Mouse (Mus musculus): ENCODE measurements around the gene Sptbn1. TPM values are rescaled to one million over a fixed set of nuclear protein-coding genes. Genes with fewer than 3 reads are reported as not detected.

The Sptbn1 gene
- polyA plus RNA-seq, 1 experiment = 4.7 TPM

DNA sequence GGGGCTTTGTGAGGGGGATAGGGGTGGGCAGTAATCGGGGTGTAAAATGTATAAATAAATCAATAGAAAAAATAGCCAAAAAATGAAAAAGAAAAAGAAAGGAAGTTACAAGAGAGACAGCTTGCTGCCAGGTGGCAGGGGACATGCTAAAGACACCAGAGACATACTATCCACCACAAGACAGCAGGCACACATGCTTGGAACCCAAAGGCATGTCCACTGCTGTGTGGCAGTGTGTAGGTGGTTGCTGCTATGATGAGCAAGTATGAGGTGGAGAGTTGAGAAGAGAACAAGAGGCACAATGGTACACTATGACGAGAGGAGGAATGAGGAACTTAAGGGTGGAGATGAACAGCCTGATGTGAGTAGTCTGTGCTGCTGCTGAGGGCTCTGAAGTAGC, 32.8 kb downstream of the Sptbn1 start:
- no peak for TF ChIP-seq GATA1 (IDR thresholded peaks at IDR 0.05; ENCODE audit: low read length)

DNA sequence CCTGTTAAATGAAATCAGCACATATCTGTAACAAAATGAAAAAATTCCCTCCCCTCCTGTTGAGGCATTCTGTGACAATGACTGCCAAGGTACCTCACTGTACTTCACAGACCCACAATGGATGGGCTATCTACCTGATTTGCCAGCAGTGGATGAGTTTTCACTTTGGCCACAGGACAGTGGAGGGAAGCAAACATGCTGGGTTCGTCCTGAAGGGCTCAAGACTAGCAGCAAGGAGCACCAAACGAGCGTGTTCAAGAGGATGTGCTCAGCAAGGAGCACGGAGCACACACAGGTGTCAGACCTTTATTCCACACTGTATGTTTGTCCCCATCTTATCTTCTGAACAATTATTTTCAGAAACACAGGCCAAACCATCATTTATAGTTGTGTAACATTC, 34.0 kb downstream of the Sptbn1 start:
- TF ChIP-seq GATA1 (IDR thresholded peaks at IDR 0.05; ENCODE audit: low read length) = no peak

DNA sequence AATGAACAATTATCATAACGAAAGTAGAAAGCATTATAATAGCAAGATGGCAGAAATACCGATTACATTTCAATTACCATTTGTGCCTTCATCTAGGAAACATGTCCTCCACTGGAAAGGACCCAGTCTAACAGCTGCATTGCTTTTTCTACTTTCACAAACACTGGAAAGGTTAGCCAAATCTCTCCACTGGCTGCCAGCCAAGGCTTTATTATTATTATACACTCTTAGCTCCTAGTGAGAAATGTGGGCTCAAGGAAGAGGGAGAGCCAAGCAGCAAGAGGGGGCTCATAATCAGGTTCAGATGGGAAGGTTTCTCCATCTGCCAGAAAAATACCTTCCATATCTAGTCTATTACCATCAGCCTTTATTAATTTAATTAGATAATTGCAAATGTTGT, 35.9 kb downstream of the Sptbn1 start:
- no peak for TF ChIP-seq GATA1 (IDR thresholded peaks at IDR 0.05; ENCODE audit: low read length)

DNA sequence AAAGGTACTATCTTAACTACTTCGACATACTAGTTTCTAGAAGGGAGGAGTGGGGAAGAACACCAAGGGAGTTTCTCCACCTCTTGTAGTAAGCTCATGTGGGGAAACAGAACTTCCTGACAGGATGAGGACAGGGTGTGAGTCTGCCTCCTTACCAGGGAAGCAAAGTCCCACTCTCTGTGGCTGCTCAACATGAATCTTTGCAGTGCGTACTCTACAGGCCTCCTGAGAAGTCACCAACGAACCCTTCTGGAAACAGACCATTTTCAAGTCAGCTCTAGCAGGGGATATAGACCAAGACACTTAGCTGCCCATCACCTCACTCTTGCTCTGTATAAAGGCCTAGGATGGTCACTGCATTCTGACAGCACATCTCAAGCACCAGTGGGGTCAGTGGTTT, 36.6 kb downstream of the Sptbn1 start:
- TF ChIP-seq GATA1 (IDR thresholded peaks at IDR 0.05; ENCODE audit: low read length) = no peak

DNA sequence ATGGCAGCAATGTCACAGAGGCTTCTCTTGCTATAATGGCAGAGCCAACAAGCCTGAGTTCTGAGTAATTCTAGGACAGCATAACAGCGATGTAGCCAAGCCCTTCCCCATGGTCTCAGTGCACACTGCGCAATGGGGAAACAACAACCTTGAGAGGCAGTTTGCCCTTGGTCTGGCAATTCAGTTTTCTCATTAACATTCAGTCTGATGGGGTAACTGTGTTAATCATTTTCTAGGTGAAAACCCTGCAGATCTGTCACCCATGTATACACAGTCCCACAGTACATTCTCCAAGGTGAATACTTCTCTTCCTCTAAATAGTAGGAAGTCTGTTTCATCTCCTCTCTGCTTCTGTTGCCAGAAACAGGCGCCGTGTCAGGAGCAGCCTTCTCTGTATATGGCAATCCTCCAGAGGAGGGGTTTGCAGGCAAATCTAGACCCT, 37.6 kb downstream of the Sptbn1 start:
- TF ChIP-seq GATA1 (IDR thresholded peaks at IDR 0.05; ENCODE audit: low read length) = no peak

DNA sequence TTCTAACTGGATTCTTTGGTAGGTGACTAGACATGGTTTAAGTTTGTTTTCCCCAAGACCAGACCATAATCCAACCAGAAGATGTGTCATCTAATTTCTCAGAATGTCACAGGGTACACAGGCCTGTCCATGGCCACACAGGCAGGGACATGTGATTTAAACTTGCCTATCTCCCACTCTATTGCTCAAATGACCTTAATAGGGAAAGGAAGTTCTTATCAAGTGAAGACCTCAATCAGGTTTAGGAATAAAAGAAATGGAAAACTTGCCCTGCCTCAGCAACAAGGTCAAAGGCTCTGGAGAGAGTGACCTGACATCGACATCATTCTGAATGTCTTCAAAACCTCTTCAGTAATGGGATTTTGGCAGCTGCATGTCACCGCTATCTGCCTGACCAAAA, 41.2 kb downstream of the Sptbn1 start:
- TF ChIP-seq GATA1 (IDR thresholded peaks at IDR 0.05; ENCODE audit: low read length) = no peak

DNA sequence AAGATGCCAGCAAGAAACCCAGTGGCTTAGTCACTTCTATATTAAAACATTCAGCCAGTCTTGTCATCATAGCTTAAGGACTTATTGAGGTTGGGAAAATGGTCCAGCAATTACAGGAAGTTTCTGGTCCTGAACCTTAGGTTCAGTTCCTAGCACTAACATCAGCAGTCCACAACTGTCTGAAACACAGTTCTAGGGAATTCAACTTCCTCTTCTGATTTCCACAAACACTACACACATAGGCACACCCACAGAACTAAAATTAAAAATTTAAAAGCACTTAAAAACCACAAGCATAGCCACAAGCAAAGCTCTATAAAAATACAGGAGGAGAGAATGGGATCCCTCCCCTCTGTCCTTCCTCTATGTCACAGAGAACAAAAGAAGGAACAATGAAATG, 43.4 kb downstream of the Sptbn1 start:
- TF ChIP-seq GATA1 (IDR thresholded peaks at IDR 0.05; ENCODE audit: low read length) = no peak

DNA sequence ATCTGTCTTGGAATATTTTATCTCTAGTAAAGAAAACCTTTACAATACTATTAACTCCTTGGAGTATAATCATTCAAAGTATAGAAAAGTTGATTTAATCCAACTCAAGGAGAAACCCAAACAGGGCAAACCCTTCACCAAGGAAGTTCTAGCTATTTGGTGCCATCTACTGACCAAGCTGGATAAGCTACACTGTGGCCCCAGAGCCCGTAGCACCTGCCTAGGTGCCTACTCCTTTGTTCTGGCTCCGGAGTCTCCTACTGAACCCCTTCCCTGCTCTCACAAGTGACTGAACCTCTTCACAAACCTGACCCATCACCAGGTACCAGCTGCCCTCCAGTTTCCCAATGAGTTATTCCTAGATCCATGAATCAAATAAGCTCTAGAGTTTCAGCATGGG, 45.3 kb downstream of the Sptbn1 start:
- no peak for TF ChIP-seq GATA1 (IDR thresholded peaks at IDR 0.05; ENCODE audit: low read length)

DNA sequence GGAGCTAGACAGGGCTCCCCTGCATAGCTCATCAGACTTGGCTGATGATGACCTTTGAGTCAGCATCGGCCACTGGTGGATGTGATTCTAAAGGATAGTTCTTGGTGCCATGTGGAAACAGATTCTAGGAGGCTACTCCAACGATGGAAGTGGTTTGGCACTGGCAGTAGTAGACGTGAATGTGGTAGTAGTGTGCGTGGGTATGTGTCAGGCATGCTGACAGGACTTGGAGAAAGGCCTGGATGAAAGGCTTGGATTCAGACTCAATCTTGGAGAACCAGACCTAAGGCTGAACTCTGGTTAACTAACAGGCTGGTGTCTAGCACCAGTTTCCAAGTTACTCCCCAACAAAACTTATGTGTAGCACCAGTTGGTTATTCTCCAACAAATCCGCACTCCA, 46.9 kb downstream of the Sptbn1 start:
- TF ChIP-seq GATA1 (IDR thresholded peaks at IDR 0.05; ENCODE audit: low read length) = no peak

DNA sequence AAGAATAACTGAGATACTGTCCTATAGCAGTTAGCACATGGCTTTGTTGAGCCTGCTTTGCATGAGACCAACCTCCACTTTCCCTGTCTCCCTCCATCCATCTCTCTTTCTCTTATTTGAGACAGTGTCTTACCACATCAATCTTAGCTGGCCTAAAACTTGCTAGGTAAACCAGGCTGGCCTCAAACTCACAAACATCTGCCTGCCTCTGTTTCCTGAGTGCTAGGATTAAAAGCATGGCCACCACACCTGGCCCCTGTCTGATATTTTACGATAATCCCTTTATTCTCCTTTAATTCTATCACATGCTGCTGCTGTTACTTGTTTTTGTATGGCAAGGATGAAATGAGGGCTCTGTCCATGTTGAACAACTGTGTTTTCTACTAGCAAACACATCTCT, 49.6 kb downstream of the Sptbn1 start:
- no peak for TF ChIP-seq GATA1 (IDR thresholded peaks at IDR 0.05; ENCODE audit: low read length)

DNA sequence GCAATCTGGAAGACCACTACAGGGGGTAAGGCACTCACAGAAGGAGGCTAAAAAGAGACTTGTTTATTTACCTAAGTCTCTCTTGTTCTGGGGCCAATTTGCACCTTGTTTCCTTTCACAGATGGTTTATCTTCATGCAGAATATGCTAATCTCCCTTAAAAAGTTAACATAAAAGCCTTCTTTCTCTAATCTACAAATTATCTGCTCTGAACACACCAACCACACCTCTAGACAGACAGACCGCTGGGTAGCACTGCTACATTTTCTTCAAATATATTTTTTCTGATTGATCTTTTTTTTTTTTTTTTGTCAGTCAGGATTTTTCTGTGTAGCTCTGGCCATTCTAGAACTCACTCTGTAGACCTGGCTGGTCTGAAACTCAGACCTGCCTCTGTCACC, 50.5 kb downstream of the Sptbn1 start:
- no peak for TF ChIP-seq GATA1 (IDR thresholded peaks at IDR 0.05; ENCODE audit: low read length)

DNA sequence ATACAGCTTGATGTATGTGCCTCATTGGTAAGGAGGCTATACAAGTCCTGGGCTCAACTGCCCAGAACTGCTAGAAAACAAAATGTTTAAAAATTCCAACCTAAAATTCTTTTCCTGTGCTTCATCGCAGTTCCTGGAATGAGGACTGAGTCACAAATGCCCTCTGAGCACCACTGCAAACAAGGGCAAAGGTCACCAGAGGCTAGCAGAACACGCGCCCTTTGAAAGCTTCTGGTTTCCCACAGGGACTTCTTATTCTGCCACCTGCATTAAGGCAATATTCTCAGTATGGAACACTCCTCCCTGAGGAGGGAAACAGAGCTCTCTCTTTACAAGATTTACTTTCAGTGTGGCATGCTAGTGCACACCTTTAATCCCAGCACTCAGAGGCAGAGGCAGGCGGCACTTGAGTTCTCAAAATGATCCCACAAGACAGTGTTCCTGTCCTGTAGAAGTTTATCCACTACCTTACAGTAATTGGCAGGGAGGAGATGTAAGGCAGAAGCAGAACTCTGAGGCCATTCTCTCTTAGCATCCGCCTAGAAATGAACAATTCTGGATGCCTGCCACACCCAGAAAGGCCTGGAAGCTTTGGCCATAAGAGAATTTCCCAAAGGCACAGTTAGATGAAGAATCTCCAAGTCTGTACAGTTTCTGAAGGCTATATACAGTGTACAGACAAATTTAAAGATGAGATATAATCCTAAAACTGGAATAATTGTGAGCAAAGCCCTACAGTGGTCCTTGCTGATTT, 56.1 kb downstream of the Sptbn1 start:
- TF ChIP-seq GATA1 (IDR thresholded peaks at IDR 0.05; ENCODE audit: low read length) = no peak

DNA sequence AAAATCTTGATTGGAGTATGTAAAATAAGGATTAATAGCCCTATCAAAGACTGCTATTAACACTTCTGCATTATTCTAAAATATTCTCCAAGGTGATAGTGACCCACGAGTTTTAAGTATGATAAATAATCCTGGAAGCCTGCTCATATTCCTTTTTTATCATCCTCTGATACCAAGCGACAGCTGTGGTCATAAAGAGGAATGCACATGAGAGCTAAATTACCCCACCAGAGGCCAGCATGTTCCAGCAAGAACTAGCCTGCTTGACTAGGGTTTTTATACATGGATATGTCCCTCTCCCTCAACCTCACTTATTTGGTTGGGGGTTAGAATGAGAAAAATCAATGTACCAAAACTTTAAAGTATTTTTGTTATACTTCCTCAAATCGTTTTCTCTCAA, 56.8 kb downstream of the Sptbn1 start:
- TF ChIP-seq GATA1 (IDR thresholded peaks at IDR 0.05; ENCODE audit: low read length) = no peak

DNA sequence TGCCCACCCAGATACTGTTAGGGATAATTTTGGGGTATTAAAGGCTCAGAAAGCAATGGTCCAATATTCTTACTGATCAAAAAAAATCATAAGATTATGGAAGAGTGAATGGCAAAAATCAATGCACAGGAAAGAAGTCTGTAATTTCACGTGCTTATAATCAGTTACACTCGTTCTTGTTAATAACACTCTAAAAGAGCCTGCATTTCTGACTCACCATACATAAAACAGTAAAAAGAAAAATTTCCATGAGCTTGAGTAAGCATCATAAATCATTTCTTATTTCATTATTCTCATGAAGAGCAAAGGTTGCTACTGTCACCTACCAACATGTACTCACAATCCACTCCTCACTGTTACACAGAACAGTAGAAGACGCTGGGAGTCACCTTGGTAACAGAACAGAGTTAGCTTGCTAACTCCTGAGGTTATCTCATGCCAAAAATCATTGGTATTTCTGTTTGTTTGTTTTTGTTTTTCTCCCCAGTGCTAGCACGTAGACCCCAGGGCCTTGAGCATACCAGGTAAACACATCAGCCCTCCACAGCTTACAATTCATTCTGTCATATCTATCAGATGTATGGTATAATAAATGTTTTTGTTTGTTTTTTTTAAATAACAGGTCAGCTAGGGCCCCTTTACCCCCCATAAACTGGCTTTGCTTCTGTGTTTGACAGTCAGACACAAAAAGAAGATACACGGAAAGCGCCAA, 57.7 kb downstream of the Sptbn1 start:
- no peak for TF ChIP-seq GATA1 (IDR thresholded peaks at IDR 0.05; ENCODE audit: low read length)

DNA sequence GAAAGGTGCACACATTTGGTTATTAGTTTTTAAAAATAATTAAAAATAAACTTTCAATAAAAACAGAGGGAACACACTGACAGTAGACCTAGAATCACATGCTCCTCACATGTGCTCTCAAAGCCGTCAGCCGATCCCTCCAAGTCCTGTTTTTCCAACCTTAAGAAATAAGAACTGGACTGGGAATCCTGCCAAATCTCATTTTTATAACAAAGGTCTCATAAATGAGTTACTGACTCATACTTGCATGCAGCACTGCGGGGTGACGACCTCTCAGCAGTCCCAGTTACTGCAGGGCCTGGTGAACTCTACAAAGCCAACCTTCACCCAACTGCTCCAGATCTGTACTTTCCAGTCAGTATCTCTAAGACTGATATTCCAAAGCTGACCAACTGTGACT, 58.5 kb downstream of the Sptbn1 start:
- no peak for TF ChIP-seq GATA1 (IDR thresholded peaks at IDR 0.05; ENCODE audit: low read length)

DNA sequence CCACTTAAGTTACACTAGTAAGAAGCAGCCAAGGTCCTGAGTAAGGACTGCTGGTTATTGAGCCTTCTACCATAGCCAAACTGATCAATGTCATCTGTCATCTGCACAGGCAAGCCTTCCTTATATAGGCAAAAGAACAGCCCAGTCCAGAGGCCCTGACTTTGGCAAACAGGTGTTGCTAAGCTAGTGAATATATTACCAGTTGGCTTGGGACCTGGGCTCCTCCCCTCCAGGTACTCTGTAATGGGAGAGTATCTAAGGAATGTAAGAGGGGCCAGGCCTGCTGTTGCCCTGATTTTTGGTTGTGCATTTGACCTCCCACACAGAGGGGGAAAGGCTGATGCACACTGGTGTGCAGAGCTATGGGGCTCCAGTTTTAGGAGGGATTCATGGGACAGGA, 63.6 kb downstream of the Sptbn1 start:
- no peak for TF ChIP-seq GATA1 (IDR thresholded peaks at IDR 0.05; ENCODE audit: low read length)

DNA sequence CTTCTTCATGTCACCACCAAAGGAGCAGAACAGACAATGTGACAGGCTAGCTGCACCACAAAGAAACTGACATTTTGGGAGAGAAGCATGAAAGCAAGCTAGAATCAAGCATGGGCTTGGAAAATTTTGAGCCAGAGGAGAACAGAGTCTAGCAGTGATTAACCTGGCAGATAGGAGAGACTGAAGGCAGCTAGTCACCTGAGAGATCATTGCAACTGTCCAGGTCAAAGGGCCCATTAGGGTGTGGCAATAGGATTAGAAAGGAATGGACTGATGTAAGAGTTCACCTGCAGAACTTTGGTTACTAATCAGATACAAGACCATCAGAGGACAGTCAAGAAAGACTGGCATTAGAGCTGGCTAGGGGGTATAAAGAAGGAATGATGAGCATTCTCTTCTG, 67.6 kb downstream of the Sptbn1 start:
- TF ChIP-seq GATA1 (IDR thresholded peaks at IDR 0.05; ENCODE audit: low read length) = no peak

Measured in G1E-ER4 (cell line).